Mouse (Mus musculus) gastrocnemius, postnatal 25 days (tissue): ENCODE measurements around the gene Hdac4. TPM values are rescaled to one million over a fixed set of nuclear protein-coding genes. Genes with fewer than 3 reads are reported as not detected.

Source experiments
- DNase-seq: peaks from one replicate; pipeline ENCODE4 v3.0.0; 2022
- total RNA-seq, 2 experiments: library from RNA; stranded (reverse); gene quantifications; 1 replicate in 1 of 2; 2 replicates in 1 of 2; pipeline ENCODE4 v1.2.3; 2021

Hdac4 gene
- total RNA-seq, 2 experiments from 2014 or later, result 48.2 to 56.6 TPM

GRCm38 (mm10) chr1:92130470-92131100, 64.9 kb downstream of the Hdac4 start:
- peak; percentile 85 for DNase-seq

DNA sequence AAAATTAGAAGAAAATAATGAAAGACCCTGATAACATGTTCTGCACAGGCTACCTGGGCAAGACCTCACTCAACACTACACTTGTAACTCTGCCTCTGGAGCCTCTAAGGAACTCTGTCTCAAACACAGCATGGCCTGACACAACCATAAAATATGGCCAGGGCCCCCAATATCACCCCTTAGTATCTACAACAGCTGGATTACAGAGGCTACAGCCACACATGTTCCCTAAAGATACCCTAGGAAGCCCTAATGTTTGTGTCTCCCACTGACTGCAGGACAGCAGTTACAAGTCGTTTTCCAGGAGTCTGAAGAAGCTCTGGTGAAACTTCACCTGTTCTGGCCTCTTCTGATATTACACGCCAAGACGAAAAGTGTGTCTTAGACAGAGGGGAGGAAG, 65.7 kb downstream of the Hdac4 start:
- DNase-seq, result no peak

GRCm38 (mm10) chr1:92127785-92128184, 67.7 kb downstream of the Hdac4 start:
- no peak for DNase-seq

DNA sequence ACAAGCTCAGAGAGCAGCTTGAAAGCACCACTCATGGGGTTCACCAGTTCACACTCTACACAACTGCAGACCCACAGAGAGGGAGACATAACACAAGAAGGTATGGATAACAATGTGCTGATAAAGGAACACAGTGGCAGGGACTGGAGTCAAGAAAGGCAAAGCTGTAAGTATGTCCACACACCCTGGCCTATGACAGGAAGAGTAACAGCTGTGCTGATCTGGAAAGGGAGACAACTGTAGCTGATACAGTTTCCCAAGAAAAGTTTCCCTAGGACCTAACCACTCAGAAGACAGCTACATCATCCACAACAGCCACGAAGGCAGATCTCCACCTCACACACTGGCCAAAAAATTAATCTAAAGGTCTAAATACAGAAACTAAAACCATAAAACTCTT, 68.1 kb downstream of the Hdac4 start:
- no peak for DNase-seq

GRCm38 (mm10) chr1:92124497-92125201, 70.8 kb downstream of the Hdac4 start:
- DNase-seq, result no peak

GRCm38 (mm10) chr1:92119303-92119702, 76.2 kb downstream of the Hdac4 start:
- DNase-seq, result no peak

DNA sequence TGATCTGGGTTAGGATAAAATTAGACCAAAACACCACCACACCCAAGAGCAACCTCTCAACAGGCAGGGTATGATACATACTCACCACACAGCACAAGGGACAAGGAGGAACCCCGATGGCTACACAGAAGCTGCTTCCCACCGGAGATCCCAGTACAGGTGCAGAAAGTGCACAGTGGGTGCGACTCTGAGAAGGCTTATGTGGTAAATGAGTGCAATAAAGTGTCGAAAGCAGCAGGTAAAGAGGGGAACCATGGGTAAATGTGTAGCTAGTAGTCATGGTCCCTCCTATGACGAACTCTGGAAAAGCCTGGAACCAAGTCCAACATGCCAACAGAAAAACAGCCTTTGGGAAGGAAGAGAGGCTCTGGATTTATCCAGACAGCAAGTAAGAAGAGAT, 77.9 kb downstream of the Hdac4 start:
- no peak for DNase-seq

GRCm38 (mm10) chr1:92116169-92116568, 79.3 kb downstream of the Hdac4 start:
- DNase-seq, result peak; percentile 61

GRCm38 (mm10) chr1:92114091-92114490, 81.4 kb downstream of the Hdac4 start:
- no peak for DNase-seq

DNA sequence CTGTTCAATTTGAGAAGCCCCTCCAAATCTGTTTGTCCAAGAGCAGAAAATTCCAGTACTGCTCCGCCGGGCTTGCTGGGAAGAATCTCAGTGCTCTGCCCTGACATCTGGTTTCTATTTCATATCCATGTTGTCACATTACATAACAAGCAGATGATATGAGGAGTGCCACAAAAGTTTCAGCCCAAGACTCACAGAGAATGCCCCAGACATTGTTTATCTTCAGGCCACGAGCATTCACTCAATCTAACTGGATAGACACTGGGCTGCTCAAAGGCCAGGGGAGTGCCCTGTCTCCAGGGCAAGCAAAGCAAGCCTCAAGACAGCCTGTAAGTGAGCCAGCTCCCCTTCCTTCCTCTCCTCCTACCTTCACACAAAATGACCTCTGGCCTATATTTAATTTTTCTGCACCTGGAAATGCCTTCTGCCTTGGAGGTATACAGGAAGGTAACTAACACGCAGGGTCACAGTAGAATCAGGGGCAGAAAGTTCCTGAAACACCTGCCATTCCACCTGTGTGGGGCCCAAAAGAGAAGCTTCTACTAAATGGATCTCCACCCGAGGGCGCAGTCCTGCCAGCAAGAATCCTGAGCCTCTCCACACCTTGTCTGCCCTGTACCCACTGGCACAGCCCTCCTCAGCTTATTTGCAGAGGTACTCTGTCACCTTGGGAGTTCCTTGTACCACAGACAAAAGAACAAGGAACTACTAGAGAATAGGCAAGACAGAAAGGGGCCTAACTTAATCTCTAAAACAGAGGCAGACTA, 82.1 kb downstream of the Hdac4 start:
- DNase-seq, result peak; percentile 38

- no peak for DNase-seq
Measured at GRCm38 (mm10) chr1:92112591-92112990, 82.9 kb downstream of the Hdac4 start.

DNA sequence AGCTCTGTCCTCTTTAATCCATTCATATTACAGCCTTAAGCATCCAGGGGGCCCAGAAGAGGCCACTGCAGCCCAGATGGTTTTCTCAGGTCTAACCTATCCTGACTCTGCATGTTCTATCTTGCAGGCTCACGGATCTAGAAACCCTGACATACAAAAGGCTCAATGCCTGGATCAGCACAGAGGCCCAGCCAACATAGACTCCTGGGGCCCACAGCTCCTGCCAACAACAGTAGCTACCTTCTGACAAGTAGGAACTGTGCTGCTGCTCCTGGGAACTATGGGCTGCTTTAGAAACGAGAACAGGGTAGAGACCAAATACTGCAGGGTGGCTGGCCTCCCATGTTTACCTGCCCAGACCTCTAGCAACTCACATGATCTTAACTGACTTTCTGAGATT, 83.9 kb downstream of the Hdac4 start:
- no peak for DNase-seq

DNA sequence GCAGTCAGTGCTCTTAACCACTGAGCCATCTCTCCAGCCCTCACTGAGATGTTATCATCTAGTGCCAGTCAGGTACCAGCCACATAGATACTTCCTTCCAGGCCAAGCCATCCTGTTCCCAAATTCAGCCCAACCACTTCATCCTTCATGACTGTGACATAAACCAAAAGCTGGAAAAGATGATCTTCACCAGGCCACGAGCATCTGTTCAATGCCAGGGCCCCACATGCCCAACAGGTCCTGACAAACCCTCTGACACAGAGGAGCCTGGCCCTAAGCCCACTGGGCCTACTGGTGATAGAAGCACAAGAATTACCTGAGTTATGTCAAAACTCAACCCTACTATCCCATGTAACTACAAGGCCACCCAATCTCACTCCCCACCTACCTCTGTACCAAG, 84.5 kb downstream of the Hdac4 start:
- DNase-seq, result no peak

DNA sequence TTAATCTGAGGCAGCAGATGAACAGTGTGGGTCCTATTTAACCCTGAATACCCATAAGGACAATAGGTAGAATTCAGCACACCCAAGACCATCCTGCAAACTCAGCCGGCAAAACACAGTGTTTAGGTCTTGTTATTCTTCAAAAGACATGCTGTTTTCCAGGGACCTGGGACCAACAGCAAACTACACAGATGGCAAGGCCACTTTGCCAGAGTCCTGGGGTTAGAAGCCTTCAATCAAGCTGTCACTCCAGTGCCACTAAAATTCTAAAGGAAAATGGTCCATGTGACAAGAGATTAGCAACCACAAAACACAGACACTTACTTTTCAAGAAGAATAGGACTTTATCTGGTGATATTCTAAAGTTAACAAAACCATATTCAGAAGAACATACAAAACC, 86.3 kb downstream of the Hdac4 start:
- no peak for DNase-seq

DNA sequence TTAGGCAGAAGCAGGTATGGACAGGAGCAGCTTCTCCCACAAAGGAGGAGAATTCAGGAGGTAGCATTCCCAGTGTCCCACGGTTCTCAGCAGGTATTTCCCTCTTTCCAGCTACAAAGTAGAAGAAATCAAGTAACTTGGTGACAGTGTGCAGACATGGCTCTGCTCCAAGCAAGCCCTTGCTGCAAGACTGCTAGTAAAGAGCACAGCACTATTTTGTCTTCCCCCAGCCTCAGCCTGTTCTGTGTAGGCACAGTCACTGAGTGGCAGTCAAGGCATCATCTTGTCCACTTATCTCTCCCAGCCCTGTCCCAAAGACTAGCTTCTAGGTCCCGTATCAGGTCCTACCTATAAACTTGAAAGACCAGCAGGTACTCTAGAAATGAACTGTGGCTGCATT, 86.9 kb downstream of the Hdac4 start:
- no peak for DNase-seq

GRCm38 (mm10) chr1:92107996-92108395, 87.5 kb downstream of the Hdac4 start:
- DNase-seq, result no peak

DNA sequence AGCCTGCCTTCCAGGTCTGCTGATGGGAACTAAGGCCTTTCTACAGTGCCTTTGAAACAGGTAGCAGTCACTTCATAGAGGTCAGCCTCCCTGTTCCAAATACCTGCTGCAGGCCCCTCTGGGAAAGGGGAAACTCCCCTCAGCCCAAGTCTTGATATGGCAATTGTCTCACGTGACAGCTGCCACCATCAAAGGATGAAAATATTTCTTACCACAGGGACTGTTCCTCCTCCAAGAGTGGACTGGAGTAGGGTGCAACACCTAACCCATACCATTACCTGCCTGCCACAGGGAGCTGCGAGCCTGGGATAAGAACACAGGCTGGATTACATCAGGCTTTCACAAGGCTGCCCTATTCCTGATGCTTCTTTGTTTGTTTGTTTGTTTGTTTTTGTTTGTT, 88.0 kb downstream of the Hdac4 start:
- no peak for DNase-seq

DNA sequence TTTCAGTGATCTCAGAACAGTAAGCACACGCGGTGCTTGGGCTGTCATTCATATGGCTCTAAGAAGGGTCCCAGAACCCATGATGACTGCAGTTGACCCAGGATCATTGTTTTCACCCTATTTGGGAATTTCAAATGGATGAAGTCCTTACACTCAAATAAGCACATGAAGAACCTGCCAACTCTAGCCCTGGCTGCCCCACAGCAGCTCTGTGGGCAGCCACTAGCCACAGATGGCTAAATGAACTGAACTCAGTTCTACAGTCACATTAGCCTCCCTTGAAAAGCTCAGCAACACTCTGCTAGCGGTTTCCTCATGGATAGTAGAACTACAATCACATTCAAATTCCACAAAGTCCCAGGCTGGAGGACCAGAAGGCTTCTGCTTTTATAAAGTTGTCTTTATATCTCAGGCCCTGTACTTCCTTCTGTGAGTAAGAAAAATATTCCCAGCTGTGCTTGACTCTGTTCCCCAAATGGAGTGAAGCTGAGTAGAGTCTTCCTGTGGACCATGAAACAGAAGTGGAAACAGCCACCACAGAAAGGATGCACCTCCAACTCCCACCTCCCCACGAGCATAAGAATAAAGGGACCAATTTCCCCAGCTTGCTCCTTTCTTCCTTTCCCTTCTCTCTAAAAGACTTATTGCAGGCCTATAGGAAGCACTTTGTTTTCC, 88.9 kb downstream of the Hdac4 start:
- DNase-seq, result no peak

DNA sequence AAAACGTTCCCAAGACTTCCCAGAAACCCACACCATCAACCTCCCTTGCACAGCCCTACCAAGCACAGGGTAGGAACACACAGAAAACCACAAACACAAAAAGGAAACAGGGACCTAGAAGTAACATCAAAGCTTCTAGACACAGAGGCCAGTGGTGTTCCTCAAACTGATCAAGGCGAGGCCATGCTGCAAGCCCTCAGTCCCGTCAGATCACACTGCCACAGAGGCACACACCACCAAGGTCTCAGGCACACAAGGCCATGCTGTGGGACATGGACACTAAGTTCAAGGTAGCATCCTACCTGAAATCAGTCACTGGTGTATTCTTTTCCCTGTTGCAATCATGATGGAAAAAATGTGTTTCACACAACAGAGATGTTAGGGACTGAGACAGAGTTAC, 90.8 kb downstream of the Hdac4 start:
- no peak for DNase-seq

- DNase-seq, result no peak
Measured at GRCm38 (mm10) chr1:92103971-92104370, 91.5 kb downstream of the Hdac4 start.

GRCm38 (mm10) chr1:92103377-92103776, 92.1 kb downstream of the Hdac4 start:
- no peak for DNase-seq

DNA sequence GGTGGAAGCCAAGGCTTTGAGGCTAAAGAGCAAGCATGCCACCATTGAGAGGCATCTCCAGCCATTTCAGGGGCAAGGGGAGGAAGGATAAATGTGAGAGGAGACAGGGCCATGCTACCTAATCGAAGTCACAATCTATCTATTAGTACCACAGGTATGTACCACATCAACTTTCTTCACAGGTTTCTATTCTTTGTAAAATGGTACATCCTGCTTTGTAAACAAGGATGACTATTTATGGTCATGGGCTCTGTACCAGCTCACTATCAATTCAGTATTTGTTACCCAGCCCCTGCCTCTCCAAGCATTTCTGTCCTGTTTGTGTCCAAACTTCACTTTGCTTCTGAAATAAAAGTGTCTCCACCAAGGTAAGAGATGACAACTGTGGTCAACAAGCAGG, 92.7 kb downstream of the Hdac4 start:
- DNase-seq, result no peak

DNA sequence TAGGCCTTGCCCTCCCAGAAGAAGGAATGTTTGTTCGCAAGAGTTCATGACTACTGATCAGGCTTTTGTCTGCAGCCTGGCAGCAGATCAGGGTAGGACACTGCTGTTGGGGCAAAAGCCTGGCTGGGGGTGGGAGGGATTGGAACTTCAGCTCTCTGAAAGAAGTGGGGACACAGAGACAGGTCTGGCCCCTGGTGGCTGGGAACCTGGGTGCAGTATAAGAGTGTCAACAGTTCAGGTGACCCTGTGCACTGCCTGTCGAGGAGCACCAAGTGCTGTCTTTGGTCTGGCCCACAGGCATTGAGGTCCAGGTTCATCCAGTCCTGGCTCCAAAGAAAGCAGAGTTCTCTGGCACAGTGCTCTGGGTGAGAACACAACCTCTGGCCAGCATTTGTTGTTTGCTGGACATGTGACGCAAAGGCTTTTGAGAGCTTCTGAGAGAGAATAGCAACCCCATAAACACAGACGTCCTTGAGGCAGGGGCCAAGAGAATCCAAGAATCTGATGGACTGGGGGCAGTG, 95.1 kb downstream of the Hdac4 start:
- peak; percentile 74 for DNase-seq
